In genomic region chr16:63684211-63684610, GRCm38 (mm10) we compare ENCODE assay signal across 26 mouse cellular contexts.
DNase-seq lines count a peak whose midpoint lies in the region; ATAC-seq and TF ChIP-seq lines count a peak whose summit lies in the region.
"Had no signal": no experiment of that assay in that cellular context is flagged by ENCODE, and none has a peak within 500 bp of the region (broad histone marks: within the 10 kb centered on the region; RNA-seq: fewer than 3 reads in every experiment).

No protein-coding gene starts in this region.

- H3K36me3 ChIP-seq in liver, adult 2 months (ENCODE audit: control insufficient read depth, insufficient read depth, low read length): no peaks in the 10 kb centered on the region
- H3K36me3 ChIP-seq: embryonic facial prominence, embryonic 15.5 days; heart, embryonic 12.5 days; heart, embryonic 15.5 days; hindbrain, embryonic 10.5 days; hindbrain, embryonic 13.5 days; intestine, embryonic 15.5 days had no signal

- WGBS in liver, adult 2 months: 59% methylated on average over 4 of the region's 4 CpGs
- 55% methylated on average over 4 of the region's 4 CpGs for WGBS in lung, adult 2 months

- H3K4me3 ChIP-seq in liver, adult 2 months (ENCODE audit: insufficient read depth, low read depth, low read length): no peak overlapping the region
- no peak overlapping the region for H3K4me3 ChIP-seq in lung, adult 2 months (replicated peaks; ENCODE audit: extremely low read depth, low read depth, low read length)
- H3K4me3 ChIP-seq: embryonic facial prominence, embryonic 15.5 days; heart, embryonic 12.5 days; heart, embryonic 15.5 days; hindbrain, embryonic 10.5 days; hindbrain, embryonic 13.5 days; intestine, embryonic 15.5 days had no signal

- no peaks in the 10 kb centered on the region for H3K27me3 ChIP-seq in liver, adult 2 months (ENCODE audit: control insufficient read depth, insufficient read depth, low read length)
- H3K27me3 ChIP-seq: embryonic facial prominence, embryonic 15.5 days; heart, embryonic 12.5 days; heart, embryonic 15.5 days; hindbrain, embryonic 13.5 days; intestine, embryonic 15.5 days had no signal

- no peak for ATAC-seq in cerebellum, adult (ENCODE audit: insufficient number of reproducible peaks, low FRiP score, low TSS enrichment)
- ATAC-seq: forebrain, embryonic 14.5 days; forebrain, postnatal 0 days; hindbrain, embryonic 16.5 days; intestine, embryonic 15.5 days; Patski had no signal

- H3K4me1 ChIP-seq in liver, adult 2 months (ENCODE audit: control insufficient read depth, insufficient read depth, low read length): no peaks in the 10 kb centered on the region
- H3K4me1 ChIP-seq in lung, adult 2 months (ENCODE audit: control insufficient read depth, insufficient read depth, low read length): no peaks in the 10 kb centered on the region
- H3K4me1 ChIP-seq: heart, embryonic 12.5 days; heart, embryonic 15.5 days; hindbrain, embryonic 10.5 days; hindbrain, embryonic 13.5 days; intestine, embryonic 15.5 days had no signal

- no peak overlapping the region for H3K27ac ChIP-seq in liver, adult 2 months (replicated peaks; ENCODE audit: insufficient read depth, low read depth, low read length)
- H3K27ac ChIP-seq: embryonic facial prominence, embryonic 15.5 days; heart, embryonic 15.5 days; hindbrain, embryonic 10.5 days; hindbrain, embryonic 13.5 days; intestine, embryonic 15.5 days had no signal

- peak; percentile 19 to 30 for DNase-seq in cerebellum, adult 18-20 months
- peak; percentile 35 to 37 for DNase-seq in cerebellum, postnatal 10 days
- no peak for DNase-seq in cerebellum, adult 11-12 months
- peak; percentile 1 for DNase-seq in liver, adult 2 months (ENCODE audit: extremely low read depth, low read depth, low spot score)
- no peak for DNase-seq in liver
- peak; percentile 3 for DNase-seq in lung, postnatal 14 days
- no peak for DNase-seq in lung, adult 2 months
- DNase-seq: adrenal gland, postnatal 10 days; adrenal gland, postnatal 36 days; embryo, embryonic 11 days; forebrain, postnatal 0 days; gastrocnemius, postnatal 25 days; heart, adult 18-20 months; heart, postnatal 10 days; heart, postnatal 36 days; kidney, adult 11 months had no signal

- H3K79me2 ChIP-seq in liver, adult 2 months (ENCODE audit: control insufficient read depth, insufficient read depth, low read length): no peaks in the 10 kb centered on the region

- TF ChIP-seq CTCF in liver, adult 2 months (IDR thresholded peaks at IDR 0.05; ENCODE audit: low read depth, low read length): no peak
- no peak for TF ChIP-seq CTCF in lung, adult 2 months (IDR thresholded peaks at IDR 0.05; ENCODE audit: insufficient read depth, low read length)

- H3K9ac ChIP-seq in liver, adult 2 months (ENCODE audit: low read depth, low read length): no peak overlapping the region
- H3K9ac ChIP-seq: embryonic facial prominence, embryonic 15.5 days; forebrain, postnatal 0 days; heart, embryonic 12.5 days; heart, embryonic 15.5 days; hindbrain, embryonic 13.5 days; intestine, embryonic 15.5 days had no signal

- no peak for TF ChIP-seq POLR2A in liver, adult 2 months (IDR thresholded peaks at IDR 0.05; ENCODE audit: extremely low read depth, insufficient read depth, low read length)
- no peak for TF ChIP-seq POLR2A in lung, adult 2 months (IDR thresholded peaks at IDR 0.05; ENCODE audit: borderline replicate concordance, extremely low read depth, low read depth, low read length)

Comparison
In these comparisons a context has a peak if more than half of its experiments do, and no peak if none do; other contexts are left out.
1. DNase-seq: peak in cerebellum, adult 18-20 months (2 of 2), cerebellum, postnatal 10 days (2 of 2), liver, adult 2 months (single experiment) and lung, postnatal 14 days (single experiment); none in cerebellum, adult 11-12 months (single experiment), liver (single experiment) and lung, adult 2 months (single experiment).